Mouse (Mus musculus): ENCODE results near the gene Gm47996. TPM values are rescaled to one million over a fixed set of nuclear protein-coding genes. Genes with fewer than 3 reads are reported as not detected.

Gene Gm47996
- not detected for polyA plus RNA-seq (2017; shearing (Covaris generic))

GRCm38 (mm10) chr1:151209824-151210355 is at the start of gene Gm47996:
Gene Gm47996, plus strand, starts transcription at chr1:151210131.

GRCm38 (mm10) chr1:151182266-151182665 is 27.7 kb upstream of the Gm47996 start, which contains the start of gene Gm47985:
Gene Gm47985, plus strand, starts transcription at chr1:151182537.

DNA sequence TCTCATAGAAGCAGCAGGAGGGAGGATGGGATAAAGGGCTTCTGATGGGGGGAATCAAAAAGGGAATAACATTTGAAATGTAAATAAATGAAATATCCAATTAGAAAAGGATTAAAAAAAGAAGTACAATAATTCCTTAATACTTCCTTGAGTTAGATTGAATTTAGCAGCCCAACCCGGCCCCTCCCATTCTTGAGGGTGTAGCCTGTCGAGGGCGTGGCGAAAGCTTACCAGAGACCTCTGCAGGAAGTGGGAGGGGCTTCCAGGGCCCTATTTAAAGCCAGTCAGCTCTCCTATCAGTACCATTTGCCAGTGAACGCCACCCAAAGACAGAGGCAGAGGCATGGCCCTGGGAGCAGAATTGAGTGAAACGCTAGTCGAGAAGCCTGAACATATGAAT is 17.9 kb upstream of the Gm47996 start, which contains the start of gene Gm8947:
Gene Gm8947 (plus strand): TSS at position 302 of the 400 bp plus-strand sequence.

DNA sequence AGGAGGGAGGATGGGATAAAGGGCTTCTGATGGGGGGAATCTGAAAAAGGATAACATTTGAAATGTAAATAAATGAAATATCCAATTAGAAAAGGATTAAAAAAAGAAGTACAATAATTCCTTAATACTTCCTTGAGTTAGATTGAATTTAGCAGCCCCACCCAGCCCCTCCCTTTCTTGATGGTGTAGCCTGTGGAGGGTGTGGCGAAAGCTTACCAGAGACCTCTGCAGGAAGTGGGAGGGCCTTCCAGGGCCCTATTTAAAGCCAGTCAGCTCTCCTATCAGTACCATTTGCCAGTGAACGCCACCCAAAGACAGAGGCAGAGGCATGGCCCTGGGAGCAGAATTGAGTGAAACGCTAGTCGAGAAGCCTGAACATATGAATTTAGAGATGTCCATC is 11.8 kb upstream of the Gm47996 start, which contains the start of gene Gm47995:
Gene Gm47995 (plus strand): TSS at position 329 of the 400 bp plus-strand sequence.

GRCm38 (mm10) chr1:151203818-151204217 is 6.1 kb upstream of the Gm47996 start, which contains the start of gene 3110040M04Rik:
Gene 3110040M04Rik, plus strand, starts transcription at chr1:151204121.

Other genes with a start within 250 kb of the Gm47996 start
- 1 to 10 TPM in 1 of 2 experiments, under 1 TPM in 1; 0.61 to 1.5 TPM for gene Hmcn1, start 216.7 kb upstream of the Gm47996 start, polyA plus RNA-seq (2017; shearing (Covaris generic))
- gene Gm47985, start 27.6 kb upstream of the Gm47996 start, polyA plus RNA-seq (2017; shearing (Covaris generic)): under 1 TPM in 1 of 2 experiments, not detected in 1; 0.11 TPM
- not detected for gene Gm8947, start 17.8 kb upstream of the Gm47996 start, polyA plus RNA-seq (2017; shearing (Covaris generic))
- not detected for gene Gm47995, start 11.7 kb upstream of the Gm47996 start, polyA plus RNA-seq (2017; shearing (Covaris generic))
- under 1 TPM in 1 of 2 experiments, not detected in 1; 0.30 TPM for gene 3110040M04Rik, start 6.0 kb upstream of the Gm47996 start, polyA plus RNA-seq (2017; shearing (Covaris generic))
- gene Ivns1abp, start 134.3 kb downstream of the Gm47996 start, polyA plus RNA-seq (2017; shearing (Covaris generic)): 100 to 1,000 TPM; 185 to 246 TPM
- gene Swt1, start 218.3 kb downstream of the Gm47996 start, polyA plus RNA-seq (2017; shearing (Covaris generic)): 10 to 100 TPM; 34.3 to 38.6 TPM
- 10 to 100 TPM; 86.3 to 87.2 TPM for gene Trmt1l, start 218.4 kb downstream of the Gm47996 start, polyA plus RNA-seq (2017; shearing (Covaris generic))